ENCODE assay signal across 24 mouse cellular contexts in genomic region chr6:67107517-67107916, GRCm38 (mm10).
A peak's percentile ranks its signal among the peaks of the same experiment; 100 is the strongest.
DNase-seq lines count a peak whose midpoint lies in the region; ATAC-seq and TF ChIP-seq lines count a peak whose summit lies in the region.
"Had no signal": no experiment of that assay in that cellular context is flagged by ENCODE, and none has a peak within 500 bp of the region (broad histone marks: within the 10 kb centered on the region; RNA-seq: fewer than 3 reads in every experiment).

No protein-coding gene starts in this region.

- H3K4me3 ChIP-seq in liver, embryonic 16.5 days (ENCODE audit: low read depth, low read length): no peak overlapping the region
- H3K4me3 ChIP-seq in kidney, embryonic 16.5 days (ENCODE audit: low read length): no peak overlapping the region
- H3K4me3 ChIP-seq in gastrocnemius, adult 2 months: no peak overlapping the region
- no peak overlapping the region for H3K4me3 ChIP-seq in heart, embryonic 10.5 days
- H3K4me3 ChIP-seq: embryonic facial prominence, embryonic 13.5 days; erythroblast, embryonic 14.5 days; forebrain, embryonic 13.5 days; hindbrain, embryonic 10.5 days; limb, embryonic 15.5 days; midbrain, embryonic 12.5 days had no signal

- WGBS in liver, embryonic 16.5 days (ENCODE audit: insufficient replicate concordance): 49% methylated on average over 4 of the region's 4 CpGs
- WGBS in kidney, embryonic 16.5 days: 53% methylated on average over 4 of the region's 4 CpGs
- WGBS in heart, embryonic 10.5 days: 79% methylated on average over 4 of the region's 4 CpGs

- H3K36me3 ChIP-seq in liver, embryonic 16.5 days (ENCODE audit: control insufficient read depth, insufficient read depth): no peaks in the 10 kb centered on the region
- no peaks in the 10 kb centered on the region for H3K36me3 ChIP-seq in kidney, embryonic 16.5 days (ENCODE audit: insufficient read depth, low read length)
- H3K36me3 ChIP-seq in heart, embryonic 10.5 days: no peaks in the 10 kb centered on the region
- H3K36me3 ChIP-seq: embryonic facial prominence, embryonic 13.5 days; hindbrain, embryonic 10.5 days; limb, embryonic 15.5 days; midbrain, embryonic 12.5 days had no signal

- no peak overlapping the region for H3K9ac ChIP-seq in liver, embryonic 16.5 days (ENCODE audit: low read depth, low read length)
- no peak overlapping the region for H3K9ac ChIP-seq in kidney, embryonic 16.5 days (replicated peaks; ENCODE audit: low read length)
- H3K9ac ChIP-seq: embryonic facial prominence, embryonic 13.5 days; forebrain, embryonic 13.5 days; limb, embryonic 15.5 days; lung, embryonic 14.5 days; midbrain, embryonic 12.5 days had no signal

- H3K9me3 ChIP-seq in liver, embryonic 16.5 days (replicated peaks; ENCODE audit: control insufficient read depth, low read length): no peaks in the 10 kb centered on the region
- H3K9me3 ChIP-seq in kidney, embryonic 16.5 days (ENCODE audit: low read length): no peaks in the 10 kb centered on the region
- no peaks in the 10 kb centered on the region for H3K9me3 ChIP-seq in heart, embryonic 10.5 days
- H3K9me3 ChIP-seq: embryonic facial prominence, embryonic 13.5 days; forebrain, embryonic 13.5 days; hindbrain, embryonic 10.5 days; limb, embryonic 15.5 days; midbrain, embryonic 12.5 days had no signal

- H3K27ac ChIP-seq in liver, embryonic 16.5 days (ENCODE audit: low read length): no peak overlapping the region
- peak overlapping the region; percentile 81 for H3K27ac ChIP-seq in kidney, embryonic 16.5 days (ENCODE audit: low read length)
- no peak overlapping the region for H3K27ac ChIP-seq in gastrocnemius, adult 2 months
- no peak overlapping the region for H3K27ac ChIP-seq in heart, embryonic 10.5 days
- H3K27ac ChIP-seq: embryonic facial prominence, embryonic 13.5 days; forebrain, embryonic 13.5 days; hindbrain, embryonic 10.5 days; limb, embryonic 15.5 days; midbrain, embryonic 12.5 days had no signal

- peak; percentile 50; the same call in 1 of the 2 replicates for ATAC-seq in liver, embryonic 16.5 days (ENCODE audit: low read depth)
- peak; percentile 89 for ATAC-seq in kidney, embryonic 16.5 days (ENCODE audit: low FRiP score, low TSS enrichment)
- ATAC-seq: CD4-positive, CD25-positive, alpha-beta regulatory T cell, adult 4 months; forebrain, embryonic 13.5 days; hindbrain, embryonic 16.5 days had no signal

- intact Hi-C loops in gastrocnemius, adult 2 months (cut with DNase I): no loop called here

- no peaks in the 10 kb centered on the region for H3K27me3 ChIP-seq in liver, embryonic 16.5 days (ENCODE audit: control insufficient read depth, insufficient read depth, low read depth, low read length)
- no peaks in the 10 kb centered on the region for H3K27me3 ChIP-seq in kidney, embryonic 16.5 days (ENCODE audit: insufficient read depth, low read length)
- H3K27me3 ChIP-seq in heart, embryonic 10.5 days (ENCODE audit: insufficient read depth, poor library complexity, severe bottlenecking): peaks cover 17% of the 10 kb centered on the region; the same call in 1 of the 2 replicates
- H3K27me3 ChIP-seq: embryonic facial prominence, embryonic 13.5 days; forebrain, embryonic 13.5 days; limb, embryonic 15.5 days had no signal

- H3K4me2 ChIP-seq in liver, embryonic 16.5 days (ENCODE audit: low read depth, low read length): no peak overlapping the region
- H3K4me2 ChIP-seq in kidney, embryonic 16.5 days (replicated peaks; ENCODE audit: low read depth, low read length): no peak overlapping the region
- H3K4me2 ChIP-seq: embryonic facial prominence, embryonic 13.5 days; forebrain, embryonic 13.5 days; limb, embryonic 15.5 days; lung, embryonic 14.5 days; midbrain, embryonic 12.5 days had no signal

- H3K4me1 ChIP-seq in liver, embryonic 16.5 days (ENCODE audit: control insufficient read depth, low read depth, low read length): no peaks in the 10 kb centered on the region; the same call in 1 of the 2 replicates
- peaks cover 14% of the 10 kb centered on the region; the same call in 1 of the 2 replicates for H3K4me1 ChIP-seq in kidney, embryonic 16.5 days (ENCODE audit: insufficient read depth, low read length)
- H3K4me1 ChIP-seq in heart, embryonic 10.5 days: no peaks in the 10 kb centered on the region
- H3K4me1 ChIP-seq: embryonic facial prominence, embryonic 13.5 days; forebrain, embryonic 13.5 days; midbrain, embryonic 12.5 days had no signal

- DNase-seq in liver: no peak
- DNase-seq in kidney, adult 18-20 months: peak; percentile 81
- DNase-seq in kidney, postnatal 4 days: peak; percentile 34 to 59
- no peak for DNase-seq in gastrocnemius, adult 2 months
- no peak for DNase-seq in frontal cortex, postnatal 36 days (ENCODE audit: low spot score in 2 of 2)
- DNase-seq in heart, embryonic 10.5 days (ENCODE audit: low spot score): no peak
- DNase-seq: adrenal gland, postnatal 14 days; cerebellum, adult 8-10 months; cerebellum, postnatal 36 days; embryo, embryonic 11 days; gastrocnemius, postnatal 14 days; left cerebral cortex, postnatal 4 days; lung, embryonic 14.5 days; thymus, postnatal 4 days had no signal

- TF ChIP-seq CTCF in gastrocnemius, adult 2 months (IDR thresholded peaks at IDR 0.05): no peak

Comparison
In these comparisons a context has a peak if more than half of its experiments do, and no peak if none do; other contexts are left out.
1. DNase-seq: peak in kidney, adult 18-20 months (single experiment) and kidney, postnatal 4 days (2 of 2); none in liver (single experiment), gastrocnemius, adult 2 months (single experiment), frontal cortex, postnatal 36 days (0 of 2) and heart, embryonic 10.5 days (single experiment).